Mouse (Mus musculus): Measurements from ENCODE around the gene Gm38392. TPM values are rescaled to one million over a fixed set of nuclear protein-coding genes. Genes with fewer than 3 reads are reported as not detected.

Gm38392 gene
- polyA plus RNA-seq, 1 experiment, result not detected

DNA sequence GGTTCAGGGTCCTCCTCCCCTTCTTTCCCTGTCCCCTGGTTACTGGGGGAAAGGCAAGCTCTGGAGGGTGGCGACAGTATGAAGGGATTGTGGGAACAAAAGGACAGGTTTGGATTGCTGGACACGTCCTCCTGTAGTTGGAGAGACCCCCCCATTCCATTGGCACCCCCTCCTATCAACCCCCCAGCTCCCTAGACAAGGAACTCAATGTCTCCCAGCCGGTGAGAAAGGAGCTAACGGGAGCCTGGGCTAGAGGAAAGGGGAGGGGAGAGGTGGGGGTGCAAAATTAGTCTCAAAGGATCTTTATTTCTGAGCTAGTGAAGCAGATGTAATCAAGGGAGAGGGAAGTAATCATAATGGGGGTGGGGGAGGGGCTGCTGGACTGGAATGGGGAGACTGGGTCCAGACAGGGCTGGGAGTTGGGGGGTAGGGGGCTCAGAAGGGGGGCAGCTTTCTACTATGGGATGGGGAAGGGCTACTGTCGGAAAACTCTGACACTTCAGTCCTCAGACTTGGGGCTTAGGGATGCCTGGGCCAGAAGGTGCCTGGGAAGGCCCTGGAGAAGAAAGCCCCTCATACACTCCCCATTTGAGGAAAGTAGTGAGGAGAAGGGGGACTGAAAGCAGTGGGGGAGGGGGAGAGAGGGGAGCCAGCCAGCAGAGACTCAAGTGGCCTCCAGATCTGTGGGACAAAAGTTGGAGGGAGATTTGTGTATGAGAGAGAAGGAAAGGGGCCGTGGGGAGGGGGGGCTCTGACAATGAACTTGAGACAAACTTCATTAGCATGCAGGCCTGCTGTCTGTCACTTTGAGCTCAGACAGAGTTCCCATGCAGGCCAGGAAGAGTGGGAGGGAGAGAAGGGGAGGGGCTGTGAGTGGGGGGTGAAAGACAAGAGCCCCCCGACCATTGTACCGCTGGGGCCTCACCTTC, 81.2 kb downstream of the Gm38392 start:
- 6% methylated on average over 8 of the region's 8 CpGs for whole genome bisulfite sequencing
- DNase-seq (ENCODE audit: low read depth, low spot score), result no peak

DNA sequence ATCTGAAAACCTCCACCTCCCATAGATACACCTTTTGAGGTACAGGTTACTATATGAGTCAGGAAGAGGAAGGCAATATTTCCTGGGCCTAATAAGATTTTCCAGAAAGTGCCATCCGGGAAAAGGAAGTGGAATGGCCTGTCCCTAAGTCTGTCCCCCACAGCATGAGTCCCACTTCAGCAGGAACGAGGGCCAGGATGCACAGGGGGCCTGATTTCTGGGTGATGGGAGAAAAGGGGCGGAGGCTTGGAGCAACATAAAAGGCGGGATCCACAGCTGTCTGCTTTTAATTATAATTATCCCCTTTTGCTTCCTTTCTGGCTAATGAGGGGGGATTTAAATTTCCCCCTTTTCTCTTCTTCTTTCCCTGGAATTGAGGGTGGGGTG, 81.8 kb downstream of the Gm38392 start:
- WGBS, result 24% methylated on average over 4 of the region's 4 CpGs
- no peak for DNase-seq (ENCODE audit: low read depth, low spot score)

DNA sequence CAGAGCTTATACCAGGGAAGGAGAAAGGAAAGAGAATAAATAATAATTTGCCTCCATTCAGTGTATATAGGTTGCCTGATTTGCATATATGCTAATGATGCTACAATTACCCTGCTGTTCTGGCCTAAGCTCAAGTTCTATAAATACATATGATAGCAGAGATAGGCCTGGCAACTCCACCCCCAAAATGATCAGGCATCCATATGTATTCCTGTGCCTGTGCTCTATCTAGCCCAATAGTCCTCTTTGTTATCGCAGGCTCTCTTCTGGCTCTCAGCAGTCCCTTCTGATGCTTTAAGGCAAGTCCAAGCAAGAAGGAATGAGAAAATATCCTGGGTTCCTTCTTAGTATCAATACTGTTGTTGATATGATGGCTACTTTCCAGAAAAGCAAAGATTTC, 82.3 kb downstream of the Gm38392 start:
- WGBS, result 42% methylated on average over 1 of the region's 1 CpGs

DNA sequence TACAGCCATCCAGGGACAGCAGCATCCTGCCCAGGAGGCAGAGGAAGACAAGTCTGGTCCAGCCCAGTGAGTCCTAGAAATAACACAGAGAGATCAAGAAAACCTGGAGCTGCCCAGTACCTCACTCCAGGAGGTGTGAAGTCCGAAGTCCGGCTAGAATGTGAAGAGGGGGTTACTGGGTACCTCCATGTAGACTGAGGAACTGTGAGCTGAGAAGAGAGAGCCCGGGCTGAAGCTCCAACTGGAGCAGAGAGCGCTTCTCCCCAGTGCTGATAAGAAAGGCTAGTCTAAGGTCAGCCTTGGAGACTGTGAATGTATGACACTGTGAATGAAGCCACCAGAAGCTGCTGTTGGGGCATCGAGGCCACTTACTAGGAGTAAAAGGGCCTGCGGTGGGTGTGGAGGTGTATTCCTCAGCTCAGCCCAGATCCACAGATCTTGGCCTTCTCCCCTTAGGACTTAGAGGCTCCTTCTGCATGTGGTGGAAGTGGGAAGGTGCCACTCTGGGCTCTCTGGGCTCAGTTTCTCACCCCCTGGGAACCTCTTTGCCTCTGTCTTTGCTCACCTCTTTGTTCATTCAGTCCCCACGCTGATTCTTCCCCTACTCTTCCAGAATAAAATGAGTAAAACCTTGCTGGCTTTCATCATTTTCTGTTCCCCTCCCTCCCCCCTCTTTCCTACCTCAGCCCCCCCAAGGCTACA, 82.9 kb downstream of the Gm38392 start:
- WGBS, result 6% methylated on average over 7 of the region's 7 CpGs
- DNase-seq (ENCODE audit: low read depth, low spot score), result no peak

More for the DNA sequence above, 82.3 kb downstream of the Gm38392 start:
- no peak for DNase-seq (ENCODE audit: low read depth, low spot score)

DNA sequence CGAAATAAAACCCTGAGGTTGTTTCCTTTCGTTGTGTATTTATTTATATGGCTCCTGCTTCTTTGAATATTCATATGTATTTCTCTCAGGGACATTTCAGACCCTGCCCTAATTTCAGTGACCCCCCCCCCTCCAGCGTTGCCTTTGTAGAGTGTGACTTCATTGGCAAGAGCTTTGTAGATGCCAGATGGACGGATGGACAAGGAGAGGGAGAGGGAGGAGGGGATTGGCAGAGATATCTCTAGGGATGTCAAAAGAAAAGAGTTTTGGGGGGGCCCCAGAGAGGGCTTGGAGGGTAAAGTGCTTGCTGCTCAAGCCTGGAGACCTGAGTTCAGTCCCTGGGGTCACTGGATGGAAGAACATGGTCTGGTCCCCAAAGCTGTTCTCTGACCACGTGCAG, 83.6 kb downstream of the Gm38392 start:
- no peak for DNase-seq (ENCODE audit: low read depth, low spot score)
- 15% methylated on average over 5 of the region's 5 CpGs for WGBS

DNA sequence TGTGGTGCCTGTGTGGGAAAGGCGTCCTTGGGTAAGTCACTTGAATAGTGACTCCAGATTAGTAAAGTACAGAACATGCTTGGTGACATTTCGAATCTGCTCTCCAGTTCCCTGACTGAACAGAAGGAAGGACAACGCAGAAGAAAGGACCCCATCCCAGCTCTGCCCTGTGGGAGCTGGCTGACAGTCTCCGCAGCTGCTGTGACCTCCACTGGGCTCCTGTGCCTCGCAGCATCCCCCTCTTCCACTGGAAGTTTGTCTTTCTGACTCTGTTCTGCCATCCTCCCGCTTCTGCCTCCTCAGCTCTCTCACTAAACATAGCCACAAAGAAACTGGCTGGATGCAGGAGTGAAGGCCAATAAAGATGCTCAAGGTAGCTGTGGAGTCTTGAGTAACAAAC, 84.0 kb downstream of the Gm38392 start:
- DNase-seq (ENCODE audit: low read depth, low spot score), result no peak
- 9% methylated on average over 6 of the region's 6 CpGs for WGBS

DNA sequence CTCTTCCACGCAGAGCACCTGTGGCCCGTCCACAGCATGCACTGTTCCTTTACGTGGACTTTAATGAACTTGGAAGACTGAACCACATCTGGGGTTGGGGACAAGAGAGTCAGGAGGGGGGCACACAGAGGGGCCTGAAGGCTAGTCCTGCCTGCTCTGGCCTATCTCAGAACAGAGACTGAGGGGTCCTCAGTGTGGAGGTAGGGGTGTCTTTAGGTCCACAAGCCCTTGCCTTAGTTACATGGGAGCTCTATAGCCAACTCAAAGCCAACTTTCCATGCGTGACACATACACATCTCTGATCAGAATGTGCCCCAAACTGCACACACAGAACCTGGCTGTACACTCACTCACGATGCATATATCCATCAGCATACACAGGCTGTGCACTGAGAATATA, 85.4 kb downstream of the Gm38392 start:
- WGBS, result 28% methylated on average over 5 of the region's 5 CpGs
- no peak for DNase-seq (ENCODE audit: low read depth, low spot score)

DNA sequence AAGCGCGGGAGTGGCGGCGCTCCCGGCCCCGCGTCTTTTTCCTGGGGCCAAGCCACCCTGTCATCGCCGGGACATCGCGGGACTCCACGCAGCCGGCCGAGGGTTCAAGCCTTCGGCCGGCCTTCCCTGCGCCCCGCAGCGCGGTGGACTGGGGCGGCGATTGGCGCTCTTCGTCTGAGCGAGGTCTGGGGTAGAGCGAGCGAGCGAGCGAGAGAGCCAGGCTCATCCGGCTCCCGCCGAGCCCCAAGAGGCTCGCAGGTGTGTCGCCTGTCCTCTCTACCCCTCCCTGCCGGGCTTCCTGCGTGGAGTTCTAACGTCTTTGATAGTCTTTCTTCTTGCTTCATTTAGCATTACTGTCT, 86.1 kb downstream of the Gm38392 start:
- no peak for DNase-seq (ENCODE audit: low read depth, low spot score)
- 2% methylated on average over 34 of the region's 37 CpGs for WGBS

DNA sequence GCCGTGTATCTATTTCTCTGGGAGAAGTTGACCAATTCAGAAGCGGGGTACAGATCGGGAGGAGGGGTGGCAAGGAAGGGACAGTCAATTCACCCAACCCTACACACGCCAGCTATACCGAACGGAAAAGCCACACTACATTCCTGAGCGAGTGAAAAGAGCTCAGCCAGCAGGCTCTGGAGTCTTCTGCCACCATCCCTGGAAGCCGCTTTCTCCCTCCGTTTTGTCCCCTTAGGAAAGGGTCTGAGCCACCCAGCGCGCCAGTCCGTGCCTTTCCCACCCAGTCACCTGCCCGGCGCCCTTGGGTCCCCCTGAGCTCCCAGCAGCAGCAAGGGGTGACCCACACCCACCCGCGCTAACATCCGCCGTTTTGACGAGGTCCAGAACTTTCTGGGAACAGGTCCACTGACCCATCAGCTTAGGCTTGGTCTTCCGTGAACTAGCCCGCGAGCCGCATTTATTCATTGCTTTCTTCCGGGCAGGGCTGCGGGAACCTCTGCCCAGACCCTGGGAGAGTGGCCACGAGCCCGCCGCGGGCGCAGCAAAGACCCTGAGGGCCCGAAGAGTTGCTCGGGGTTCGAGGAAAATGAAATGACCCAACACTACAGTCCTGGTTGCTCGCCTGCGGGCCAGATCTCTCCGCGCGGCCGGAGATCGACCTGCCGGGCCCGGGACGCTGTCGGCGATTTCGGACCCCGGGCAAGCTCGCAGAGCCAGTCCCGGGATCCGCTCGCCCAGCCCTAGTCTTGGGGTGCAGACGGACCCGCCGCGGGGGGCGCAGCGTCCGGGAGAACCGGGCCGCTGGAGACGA, 86.6 kb downstream of the Gm38392 start:
- DNase-seq (ENCODE audit: low read depth, low spot score), result no peak
- 3% methylated on average over 61 of the region's 61 CpGs for WGBS

DNA sequence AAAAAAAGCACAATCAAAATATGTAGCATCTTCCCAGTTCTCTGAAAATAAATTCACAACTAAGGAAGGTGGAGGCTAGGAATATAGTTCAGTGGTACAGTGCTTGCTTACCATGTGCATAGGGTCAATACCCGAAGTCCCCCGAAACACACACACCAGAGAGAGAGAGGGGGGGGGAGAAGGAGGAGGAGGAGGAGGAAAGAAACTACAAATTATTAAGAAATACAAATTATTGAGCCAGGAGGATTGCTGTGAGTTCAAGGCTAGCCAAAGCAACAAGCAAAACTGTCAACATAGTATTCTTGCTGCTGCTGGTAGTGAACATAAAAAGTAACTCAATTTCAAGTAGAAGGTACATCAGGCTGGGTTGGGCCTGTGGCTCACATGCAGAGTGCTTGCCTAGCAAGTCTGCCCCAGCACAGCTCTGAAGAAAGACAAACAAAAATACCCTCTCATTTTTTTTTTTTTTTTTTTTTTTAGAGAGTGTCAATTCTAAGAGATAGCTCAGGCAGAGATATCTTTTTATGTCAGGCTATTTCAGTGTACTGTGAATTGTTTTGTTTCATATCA, 87.4 kb downstream of the Gm38392 start:
- no peak for DNase-seq (ENCODE audit: low read depth, low spot score)
- 43% methylated on average over 2 of the region's 2 CpGs for WGBS

DNA sequence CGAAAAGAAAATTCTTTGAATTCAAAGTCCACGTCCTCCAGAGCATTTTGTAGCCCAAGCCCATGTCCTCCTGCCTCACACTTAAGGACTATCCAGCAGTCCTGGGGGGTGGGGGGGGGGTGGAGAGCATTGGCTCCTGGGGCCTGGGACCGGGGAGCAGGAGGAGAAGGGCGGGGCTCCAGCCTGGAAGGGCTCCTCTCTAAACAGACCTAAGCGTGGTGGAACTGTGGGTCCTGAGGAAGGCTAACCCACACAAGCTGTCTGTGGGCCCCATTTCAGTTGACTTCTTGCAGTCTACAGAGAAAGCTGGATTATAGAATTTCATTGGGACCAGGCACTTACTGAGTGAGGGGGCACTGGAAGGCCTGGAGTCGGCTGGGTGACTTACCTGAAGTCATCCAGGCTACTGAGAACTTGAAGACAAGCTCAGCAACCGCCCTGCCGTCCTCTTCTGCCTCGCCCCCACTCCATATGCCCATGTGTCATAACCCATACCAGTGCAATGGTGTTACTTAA, 88.4 kb downstream of the Gm38392 start:
- no peak for DNase-seq (ENCODE audit: low read depth, low spot score)
- 9% methylated on average over 9 of the region's 9 CpGs for WGBS

DNA sequence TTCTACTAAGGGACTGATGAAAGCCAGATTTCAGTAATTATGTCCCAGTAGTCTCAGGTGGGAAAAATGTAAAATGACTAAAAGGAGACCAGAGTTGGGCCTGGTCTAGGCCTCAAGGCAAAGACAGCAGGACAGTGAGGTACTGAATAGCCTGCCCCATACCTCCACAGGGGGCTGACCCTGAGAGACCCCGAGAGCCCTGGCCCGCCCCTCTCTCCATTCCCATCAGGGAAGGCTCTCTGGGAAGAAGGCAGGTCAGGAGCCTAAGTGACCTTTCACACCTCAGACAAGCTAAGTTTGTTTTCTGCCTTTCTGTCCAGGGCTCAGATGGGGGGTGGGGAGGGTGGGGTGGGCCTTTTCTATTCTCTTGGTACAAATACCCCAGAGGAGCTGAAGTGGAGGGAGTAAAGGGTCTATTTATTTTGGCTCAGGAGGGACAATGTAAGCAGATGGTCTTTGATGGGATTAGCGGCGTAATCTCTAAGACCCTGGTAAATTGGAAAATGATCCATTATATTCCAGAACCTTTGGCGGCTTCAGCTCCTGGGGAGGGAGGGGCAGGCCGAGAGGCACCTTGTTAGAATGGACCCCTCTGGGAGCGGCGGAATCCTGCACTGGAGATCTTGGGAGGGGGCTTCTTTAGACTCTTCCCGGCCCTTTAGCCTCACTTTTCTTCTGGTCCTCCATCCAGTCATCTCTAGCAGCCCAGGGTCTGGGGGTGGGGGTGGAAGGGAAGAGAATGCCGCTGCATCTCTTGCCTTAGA, 89.1 kb downstream of the Gm38392 start:
- no peak for DNase-seq (ENCODE audit: low read depth, low spot score)
- 24% methylated on average over 10 of the region's 10 CpGs for WGBS

Other genes with a start within 250 kb of the Gm38392 start
- 8.0 and 9.3 TPM in 2 replicates for gene Gpatch4, start 244.1 kb downstream of the Gm38392 start, polyA plus RNA-seq (2012; rRNA removed)
- 62.6 and 75.5 TPM in 2 replicates for gene Naxe, start 228.7 kb downstream of the Gm38392 start, polyA plus RNA-seq (2012; rRNA removed)
- not detected in 2 replicates for gene Ttc24, start 208.9 kb downstream of the Gm38392 start, polyA plus RNA-seq (2012; rRNA removed)
- gene Iqgap3, start 205.2 kb downstream of the Gm38392 start, polyA plus RNA-seq (2012; rRNA removed), result 14.3 and 18.7 TPM in 2 replicates
- gene Mef2d, start 144.8 kb downstream of the Gm38392 start, polyA plus RNA-seq (2012; rRNA removed), result 26.1 and 40.8 TPM in 2 replicates
- gene Rhbg, start 32.5 kb downstream of the Gm38392 start, polyA plus RNA-seq (2012; rRNA removed), result 32.9 and 50.2 TPM in 2 replicates
- 2.4 and 3.1 TPM in 2 replicates for gene Tsacc, start 9.8 kb upstream of the Gm38392 start, polyA plus RNA-seq (2012; rRNA removed)
- 159 and 172 TPM in 2 replicates for gene Cct3, start 9.9 kb upstream of the Gm38392 start, polyA plus RNA-seq (2012; rRNA removed)
- gene Glmp, start 37.8 kb upstream of the Gm38392 start, polyA plus RNA-seq (2012; rRNA removed), result 194 and 196 TPM in 2 replicates
- 30.3 and 41.6 TPM in 2 replicates for gene Tmem79, start 48.9 kb upstream of the Gm38392 start, polyA plus RNA-seq (2012; rRNA removed)
- gene Smg5, start 49.0 kb upstream of the Gm38392 start, polyA plus RNA-seq (2012; rRNA removed), result 50.2 and 69.8 TPM in 2 replicates
- gene Paqr6, start 77.4 kb upstream of the Gm38392 start, polyA plus RNA-seq (2012; rRNA removed), result 2.4 and 3.2 TPM in 2 replicates
- gene Bglap3, start 85.5 kb upstream of the Gm38392 start, polyA plus RNA-seq (2012; rRNA removed), result 2.5 and 5.6 TPM in 2 replicates
- 0.36 and 0.58 TPM in 2 replicates for gene Bglap2, start 91.5 kb upstream of the Gm38392 start, polyA plus RNA-seq (2012; rRNA removed)
- 1.5 TPM in 1 of 2 replicates, not detected in the other for gene Bglap, start 97.3 kb upstream of the Gm38392 start, polyA plus RNA-seq (2012; rRNA removed)
- gene Pmf1, start 123.1 kb upstream of the Gm38392 start, polyA plus RNA-seq (2012; rRNA removed), result 67.4 and 70.5 TPM in 2 replicates
- gene Slc25a44, start 137.9 kb upstream of the Gm38392 start, polyA plus RNA-seq (2012; rRNA removed), result 32.0 and 47.7 TPM in 2 replicates
- 221 and 227 TPM in 2 replicates for gene Sema4a, start 174.0 kb upstream of the Gm38392 start, polyA plus RNA-seq (2012; rRNA removed)
- 90.6 and 165 TPM in 2 replicates for gene Lmna, start 222.7 kb upstream of the Gm38392 start, polyA plus RNA-seq (2012; rRNA removed)
- 0.63 and 0.89 TPM in 2 replicates for gene Mex3a, start 245.2 kb upstream of the Gm38392 start, polyA plus RNA-seq (2012; rRNA removed)